Mouse (Mus musculus) R1 (cell line): ENCODE measurements at regions not wholly inside any gene's neighbourhood (a gene's known extent, or its start where the extent isn't known, plus 50 kb on each side); places are given as distances from the start of the nearest gene placed in this dataset.

Experiments used
- DNase-seq: peaks from one replicate; pipeline ENCODE4 v3.0.0-alpha.2; 2018; ENCODE audit warnings: low read depth, low spot score

DNA sequence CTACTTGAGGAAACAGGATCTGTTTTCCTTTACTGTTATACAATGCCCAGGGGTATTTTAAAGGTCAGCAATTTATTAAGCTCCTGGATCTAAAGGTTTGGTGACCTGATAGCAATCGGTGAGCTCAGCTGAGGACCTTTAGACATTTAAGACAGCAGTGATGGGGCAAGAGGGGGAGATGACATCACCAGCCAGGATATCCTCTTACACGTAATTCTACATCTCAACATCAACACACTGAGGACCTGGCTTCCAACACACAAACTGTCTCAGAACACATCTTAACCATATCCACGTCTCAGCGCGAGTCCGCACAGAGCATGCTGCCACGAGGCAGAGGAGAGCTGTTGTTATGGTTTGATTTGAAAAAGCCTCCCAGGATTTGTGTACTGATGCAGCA is 69.2 kb downstream of the Nhlrc3 start:
- DNase-seq: no peak

DNA sequence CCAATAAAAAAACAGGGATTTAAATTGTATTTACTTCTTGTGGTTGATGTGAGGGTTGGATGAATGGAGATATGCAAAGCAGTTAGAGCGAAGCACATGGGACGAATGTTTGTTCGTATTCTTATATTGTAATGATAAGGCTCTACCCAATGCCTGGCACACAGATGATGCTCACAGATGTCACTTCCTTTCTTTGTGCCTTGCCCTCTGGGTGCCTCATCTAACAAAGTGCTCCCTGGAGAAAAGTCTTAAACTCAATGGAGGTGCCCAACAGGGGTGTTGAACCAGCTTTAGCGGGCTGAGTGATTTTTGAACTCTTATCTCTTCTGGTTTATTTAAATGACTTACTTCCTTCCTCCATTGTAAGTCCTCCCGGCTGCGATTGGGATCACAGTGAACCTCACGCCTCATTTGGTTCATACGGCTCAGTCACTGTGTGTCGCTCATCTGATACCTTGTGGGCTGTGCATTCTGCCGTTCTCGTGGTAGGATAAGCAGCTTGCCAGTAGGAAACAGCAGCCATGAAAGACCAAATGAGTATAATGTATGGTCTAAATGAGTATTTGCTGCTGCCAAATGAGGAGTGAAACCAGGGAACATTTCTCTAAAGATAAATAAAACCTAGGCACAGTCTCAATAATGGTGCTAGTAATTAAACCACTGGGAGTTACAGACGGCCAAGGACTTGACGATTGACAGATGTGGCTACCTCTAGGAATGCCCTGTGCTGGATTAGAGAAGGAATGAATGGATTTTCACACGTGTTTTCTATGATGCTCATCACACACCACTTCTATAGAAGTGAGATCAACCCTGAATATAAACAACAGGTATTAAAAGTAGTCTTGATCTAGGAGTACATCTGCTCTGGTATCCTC is 81.2 kb downstream of the Nhlrc3 start:
- DNase-seq: no peak

DNA sequence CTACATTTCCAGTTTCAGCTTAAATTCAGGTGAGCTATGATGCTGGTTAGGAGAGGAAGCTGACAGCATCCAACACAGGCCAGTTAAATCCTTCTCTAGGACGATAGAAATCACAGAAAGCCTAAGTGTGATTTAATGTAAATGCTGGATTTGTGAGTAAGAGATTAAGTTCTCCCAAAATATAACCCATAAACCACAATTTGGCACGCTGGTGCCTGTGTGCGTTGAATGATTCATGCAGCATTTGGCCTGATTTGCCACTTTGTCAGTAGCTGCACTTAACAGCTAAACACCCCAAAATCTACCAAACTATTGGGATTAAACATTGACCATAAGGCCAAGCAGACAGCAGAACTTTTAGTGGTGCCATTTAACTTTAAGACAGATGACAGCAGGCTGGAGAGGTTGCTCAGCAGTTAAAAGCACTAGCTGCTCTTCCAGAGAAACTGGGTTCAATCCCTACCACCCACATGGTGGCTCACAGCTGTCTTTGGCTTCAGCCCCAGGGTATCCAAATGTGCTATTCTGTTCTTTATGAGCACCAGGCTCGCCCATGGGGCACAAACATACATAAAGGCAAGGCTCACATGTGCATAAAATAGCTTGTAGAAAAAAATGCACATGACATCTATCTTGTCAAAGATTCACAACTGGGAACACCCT is 83.5 kb downstream of the Nhlrc3 start:
- no peak for DNase-seq

DNA sequence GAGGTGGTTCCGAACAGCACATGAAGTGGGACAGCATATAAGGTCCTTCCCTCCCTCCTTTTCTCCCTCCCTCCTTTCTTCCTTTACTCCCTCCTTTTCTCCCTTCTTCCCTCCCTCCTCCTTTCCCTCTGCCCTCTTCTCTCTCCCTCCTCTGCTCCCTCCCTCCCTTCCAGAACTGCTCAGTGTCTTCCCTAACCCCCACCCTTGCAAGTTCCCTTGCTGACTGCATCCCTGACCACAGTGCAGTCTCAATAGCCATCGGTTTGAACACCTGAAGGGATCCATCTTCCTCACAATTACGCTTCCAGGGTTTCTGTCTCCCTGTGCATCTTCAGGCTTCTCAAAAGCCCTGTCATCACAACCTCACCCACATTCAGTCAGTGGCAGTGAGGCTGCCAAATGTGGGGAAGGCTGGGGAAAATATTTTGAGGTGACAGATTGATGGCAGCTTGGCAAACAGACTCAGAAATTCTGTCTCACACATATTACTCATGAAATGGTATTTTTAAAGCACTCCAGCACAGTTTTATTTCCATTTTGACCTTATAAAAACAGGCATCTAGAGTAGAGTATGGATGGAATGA is 86.2 kb downstream of the Nhlrc3 start:
- no peak for DNase-seq

DNA sequence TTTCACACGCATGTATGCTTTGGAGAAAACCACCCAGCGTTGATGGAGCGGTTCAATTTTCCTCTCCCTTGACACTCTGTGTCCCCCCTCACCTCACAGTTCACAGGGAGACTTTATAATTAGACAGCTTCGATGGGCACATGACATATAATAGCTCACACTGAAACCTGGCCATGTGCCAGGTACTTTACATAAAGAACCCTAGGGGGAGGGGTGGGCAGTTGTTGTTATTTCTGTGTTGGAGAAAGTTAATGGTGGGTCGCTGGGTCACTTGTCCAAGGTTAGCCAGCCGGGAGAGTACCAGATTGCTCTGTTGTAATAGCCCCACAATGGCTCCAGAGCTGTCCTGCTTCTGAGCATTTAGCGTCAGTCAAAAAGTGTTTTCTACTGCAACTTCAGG is 90.2 kb downstream of the Nhlrc3 start:
- DNase-seq: no peak

DNA sequence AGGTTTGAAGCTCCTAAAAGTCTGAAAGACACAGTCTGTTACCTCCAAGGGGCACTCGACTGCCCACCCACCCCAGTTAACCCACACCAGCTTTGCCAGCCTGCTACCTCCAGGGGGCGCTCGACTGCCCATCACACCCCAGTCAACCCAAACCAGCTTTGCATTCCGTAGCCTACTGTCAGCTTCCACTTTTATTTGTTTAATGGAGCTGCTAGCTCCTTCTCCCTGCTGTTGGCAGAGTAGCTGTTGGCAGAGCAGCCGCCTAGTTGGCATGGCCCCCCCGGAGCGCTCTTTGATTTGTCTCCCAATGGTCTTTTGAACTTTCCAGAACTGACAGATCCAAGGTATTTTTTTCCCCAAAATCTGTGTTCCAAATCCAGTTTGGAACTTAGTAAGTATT is 91.2 kb downstream of the Nhlrc3 start:
- peak; percentile 48 for DNase-seq

DNA sequence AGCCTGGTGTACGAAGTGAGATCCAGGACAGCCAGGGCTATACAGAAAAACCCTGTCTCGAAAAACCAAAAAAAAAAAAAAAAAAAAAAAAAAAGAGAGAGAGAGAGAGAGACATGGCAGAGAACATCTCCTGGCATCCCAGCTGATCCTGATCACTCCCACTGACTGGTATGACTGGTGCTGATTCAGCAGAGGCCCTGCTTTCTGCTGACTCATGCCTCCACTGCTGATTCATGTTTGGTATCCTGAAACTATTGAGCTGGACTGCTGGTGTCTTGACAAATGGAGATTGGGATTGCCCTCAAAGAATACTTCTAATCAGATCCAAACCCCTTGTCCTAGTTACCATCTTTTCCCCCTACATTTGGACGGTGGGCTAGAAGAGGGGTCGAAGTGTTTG is 101.9 kb downstream of the Nhlrc3 start:
- no peak for DNase-seq

DNA sequence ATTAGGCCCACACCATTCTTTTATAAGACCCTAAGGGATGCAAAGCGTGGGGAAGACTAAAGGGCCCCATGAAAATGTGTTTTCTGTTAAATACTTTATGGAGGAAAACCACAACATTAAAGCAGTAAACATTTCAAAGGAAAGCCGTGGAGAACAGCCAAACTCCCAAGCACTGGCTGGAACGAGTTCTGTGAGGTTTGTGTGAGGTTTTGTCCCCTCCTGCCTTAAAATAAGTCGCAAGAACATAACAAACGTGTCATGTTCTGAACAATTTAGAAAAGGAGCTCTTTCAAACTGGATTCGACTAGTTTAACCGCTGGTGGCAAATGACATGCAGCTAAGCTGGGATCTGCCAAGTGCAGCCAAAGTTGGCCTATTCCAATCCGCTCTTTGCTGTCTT is 109.4 kb downstream of the Nhlrc3 start:
- DNase-seq: no peak

DNA sequence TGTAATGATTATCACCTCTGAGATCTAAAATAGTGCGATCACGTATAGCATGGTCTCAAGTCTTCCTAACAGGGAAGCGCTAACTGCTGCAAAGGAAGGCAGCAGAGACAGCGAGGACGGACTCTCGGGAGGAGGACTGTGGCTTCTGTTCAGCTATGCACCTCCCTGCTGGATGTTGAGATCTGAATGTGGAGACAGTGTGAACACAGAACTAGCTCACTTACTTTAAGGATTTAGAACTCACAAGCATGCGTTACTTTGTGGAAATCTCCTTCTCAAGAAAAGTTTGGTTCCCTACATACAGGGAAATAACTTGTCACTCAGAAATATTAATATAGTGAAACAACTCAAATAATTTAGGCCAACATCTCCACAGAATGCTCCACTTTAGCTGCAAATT is 109.8 kb downstream of the Nhlrc3 start:
- no peak for DNase-seq

DNA sequence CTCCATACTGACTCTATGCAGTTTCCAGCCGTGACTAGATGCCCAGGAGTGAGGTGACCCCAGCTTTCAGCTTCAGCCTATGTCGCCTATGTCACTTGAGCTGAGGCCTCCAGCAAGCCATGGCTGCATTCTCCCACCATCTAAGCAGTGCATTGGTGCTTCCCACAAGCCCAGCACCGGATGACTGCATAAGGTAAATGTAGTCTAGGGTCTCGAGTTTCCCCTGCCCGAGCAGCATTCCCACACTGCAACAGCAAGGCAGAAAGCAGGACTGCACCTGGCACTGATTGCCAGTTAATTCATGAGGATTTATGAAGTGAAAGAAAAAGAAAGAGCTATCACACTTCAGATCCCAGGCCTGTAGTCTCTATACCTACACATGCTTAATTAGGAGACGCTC is 119.5 kb downstream of the Nhlrc3 start:
- no peak for DNase-seq

DNA sequence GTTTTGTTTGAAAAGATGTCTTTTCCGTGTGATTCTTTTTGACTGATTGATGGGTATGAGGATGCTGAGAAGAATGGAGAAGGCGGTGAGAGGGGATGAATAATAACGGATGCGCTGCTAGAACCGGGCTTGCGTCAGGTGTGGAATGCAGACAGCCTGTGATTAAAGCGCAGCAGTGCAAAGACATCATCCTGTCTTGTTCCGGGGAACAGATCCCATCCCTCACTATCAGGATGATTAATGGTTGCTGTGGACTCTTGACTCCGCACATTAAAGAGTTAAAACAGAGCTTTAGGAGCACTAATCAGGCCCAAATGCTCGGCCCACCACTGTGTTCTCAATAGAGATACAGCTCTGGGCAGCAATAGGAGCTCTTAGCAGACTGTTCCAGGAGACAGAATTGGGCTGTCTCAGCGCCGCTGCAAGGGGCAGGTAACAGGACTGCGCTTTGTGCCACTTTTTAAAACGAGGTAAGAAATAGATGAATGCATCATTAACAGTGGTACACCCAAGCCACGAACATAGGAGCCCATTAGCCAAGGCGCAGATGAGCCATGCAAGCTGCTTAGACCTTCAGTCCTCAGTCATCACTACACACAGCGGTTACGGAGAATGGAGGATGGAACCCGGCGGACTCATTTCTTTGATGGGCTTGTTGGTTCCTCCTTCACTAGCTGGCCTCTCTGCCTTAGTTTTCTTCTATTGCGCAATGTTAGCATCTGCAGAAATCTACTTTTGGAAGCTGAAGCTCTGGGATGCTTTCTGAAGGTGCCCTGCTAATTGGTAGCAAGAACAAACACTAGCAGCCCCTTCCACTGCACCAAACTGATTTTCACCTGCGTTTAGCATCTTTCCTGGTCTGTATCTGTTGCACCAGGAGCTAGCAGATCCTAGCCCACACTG is 121.6 kb downstream of the Nhlrc3 start:
- no peak for DNase-seq

DNA sequence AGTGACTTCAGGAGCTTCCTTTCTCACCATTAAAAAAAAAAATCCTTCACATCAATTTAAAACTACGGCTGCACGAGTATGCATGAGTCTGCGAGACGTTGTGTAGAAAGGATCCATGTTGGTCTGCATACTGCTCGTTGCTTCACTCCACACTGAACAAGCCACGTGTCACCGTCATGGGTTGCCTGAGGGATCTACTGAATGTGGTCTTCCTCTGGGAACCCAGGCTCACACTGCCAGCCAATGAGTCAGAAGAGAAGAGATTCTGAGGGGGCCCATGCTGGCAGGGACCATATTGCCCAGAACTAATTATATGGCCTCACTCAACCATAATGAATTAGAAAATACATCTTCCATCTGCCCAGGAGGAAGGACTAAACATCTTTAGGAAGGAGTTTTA is 124.6 kb downstream of the Nhlrc3 start:
- DNase-seq: no peak

DNA sequence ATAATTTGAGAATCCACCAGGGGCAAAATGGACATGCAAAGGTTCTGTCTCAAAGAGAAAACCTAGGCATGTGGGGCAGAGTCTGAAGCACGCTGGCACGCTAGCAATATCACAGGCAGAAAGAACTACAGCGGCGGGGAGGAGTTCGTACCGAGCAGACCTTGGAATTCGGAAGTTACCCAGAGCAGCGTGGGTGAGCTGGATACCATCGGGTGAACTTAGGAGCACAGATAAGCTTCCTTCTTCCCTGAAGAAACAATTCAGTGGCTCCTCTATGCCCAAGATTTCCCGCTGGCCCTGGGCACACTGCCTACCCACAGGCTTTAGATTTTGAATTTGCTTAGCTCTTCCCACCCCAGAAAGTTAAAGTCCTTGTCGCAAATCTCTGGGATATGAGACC is 129.1 kb downstream of the Nhlrc3 start:
- DNase-seq: no peak

DNA sequence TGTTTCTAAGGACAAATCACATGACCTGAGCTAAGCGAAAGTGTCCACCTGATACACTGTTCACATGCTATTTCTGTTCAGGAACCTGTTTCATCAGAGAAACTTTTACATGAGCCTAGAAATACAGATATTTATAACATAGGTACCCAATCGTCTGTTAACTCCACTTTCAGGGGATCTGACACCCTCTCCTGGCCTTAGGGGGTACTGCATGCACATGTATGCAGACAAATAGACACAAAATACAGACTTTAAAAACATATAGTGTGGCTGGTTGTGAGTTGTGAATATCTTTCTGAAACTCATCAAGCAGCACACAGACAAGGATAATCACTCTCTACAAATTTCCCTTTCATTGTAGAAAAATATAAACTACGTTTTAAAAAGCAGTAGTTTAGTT is 133.6 kb downstream of the Nhlrc3 start:
- peak; percentile 23 for DNase-seq

DNA sequence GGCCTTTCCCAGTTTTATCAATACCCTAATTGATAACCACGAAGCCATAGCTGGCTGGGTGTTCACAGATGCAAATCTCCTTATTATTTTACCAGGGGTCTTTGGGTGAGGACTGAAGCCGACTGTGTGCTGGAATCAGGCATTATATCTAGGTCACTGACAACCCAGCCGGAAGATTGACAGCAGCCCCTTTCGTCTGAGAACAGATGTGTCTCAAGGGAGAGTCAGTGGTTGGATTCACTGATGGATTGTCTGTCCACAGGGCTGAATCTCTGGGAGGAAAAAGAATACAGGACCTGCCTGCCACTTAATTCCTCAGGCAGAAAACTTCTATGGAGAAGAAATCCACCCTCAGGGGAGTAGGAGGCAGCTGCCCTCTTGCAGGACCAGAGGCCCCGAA is 135.7 kb downstream of the Nhlrc3 start:
- DNase-seq: no peak

DNA sequence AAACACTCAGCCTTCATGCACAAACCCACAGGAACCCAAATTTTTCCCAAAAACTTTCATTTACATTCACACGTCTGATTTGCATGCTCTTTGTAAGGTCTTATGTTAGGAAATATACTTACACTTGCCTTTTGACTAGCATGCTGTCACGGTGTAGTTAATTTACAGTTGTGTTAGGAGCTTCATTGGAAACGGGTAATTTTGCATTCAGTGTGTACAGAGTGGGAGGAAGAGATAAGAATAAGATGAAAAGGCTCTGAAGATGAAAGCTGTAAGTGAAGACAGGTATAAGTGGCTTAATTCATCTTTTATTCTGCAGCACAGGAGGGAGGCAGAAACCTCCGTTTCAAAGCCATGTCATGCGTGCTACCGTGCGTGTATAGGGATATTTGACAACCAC is 136.2 kb downstream of the Nhlrc3 start:
- DNase-seq: no peak

DNA sequence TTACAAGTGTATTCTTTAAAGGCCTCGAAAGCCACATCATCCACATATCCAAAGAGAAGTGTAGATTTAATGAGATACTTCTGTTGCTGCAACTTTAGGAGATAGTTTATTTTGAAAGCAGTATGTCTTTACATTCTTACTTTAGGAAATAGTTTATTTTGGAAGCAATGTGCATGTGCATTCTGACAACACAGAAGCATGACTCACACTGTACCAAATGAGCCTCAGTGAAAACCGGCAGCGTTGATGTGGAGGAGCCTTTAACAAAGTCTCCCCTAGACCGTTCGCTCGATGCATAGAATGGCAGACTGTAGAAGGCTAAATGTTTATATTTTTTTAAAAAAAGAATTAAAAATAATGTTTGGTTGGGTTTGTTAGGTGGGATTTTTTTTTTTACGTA is 138.1 kb downstream of the Nhlrc3 start:
- DNase-seq: no peak

DNA sequence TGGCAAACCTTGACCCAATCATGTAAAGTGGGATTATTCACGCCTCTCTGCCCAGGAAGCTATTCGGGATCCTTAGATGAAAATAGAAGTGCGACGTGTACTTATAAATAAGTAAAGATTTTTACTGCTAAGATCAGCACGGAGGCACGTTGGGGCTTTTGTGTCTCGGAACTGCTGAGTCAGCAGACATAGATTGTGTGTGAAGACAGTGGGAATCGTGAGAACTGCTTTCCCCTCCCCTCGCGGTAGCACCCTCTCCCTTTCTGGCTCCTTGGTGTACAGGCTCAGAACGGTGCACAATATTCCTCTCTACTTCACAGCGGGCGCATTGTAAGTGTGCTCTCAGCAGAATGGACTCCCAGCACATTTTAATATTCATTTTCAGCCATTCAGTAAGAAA is 138.7 kb downstream of the Nhlrc3 start:
- DNase-seq: no peak

DNA sequence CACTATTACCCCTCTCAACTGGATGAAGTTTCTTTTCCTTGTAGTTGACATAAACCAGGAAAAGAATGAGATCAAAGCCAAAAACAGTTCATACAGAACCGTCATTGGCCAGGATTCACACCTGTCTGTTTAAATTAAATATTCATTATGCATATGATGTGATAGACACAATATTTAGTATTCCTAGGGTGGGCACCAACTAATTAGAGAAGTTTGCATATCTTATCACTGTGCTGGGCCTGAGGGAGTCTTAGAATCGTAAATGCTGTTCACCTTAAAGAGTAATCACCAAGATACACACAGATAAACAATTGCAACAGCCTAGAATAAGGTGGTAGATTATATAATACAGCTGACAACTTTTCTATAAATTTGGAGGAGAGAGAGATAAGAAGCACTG is 147.7 kb downstream of the Nhlrc3 start:
- DNase-seq: no peak
